Mouse (Mus musculus): ENCODE results near the gene Zfand2a. TPM values are rescaled to one million over a fixed set of nuclear protein-coding genes. Genes with fewer than 3 reads are reported as not detected.

Zfand2a gene
- total RNA-seq (2021): 10 to 100 TPM in 1 of 2 experiments, 1 to 10 TPM in 1; 7.6 to 12.0 TPM
- long read RNA-seq, experiment 1, partial matches to known transcripts: 0 of 5 reads
- long read RNA-seq, experiment 1, other reads (novel, unspliced or antisense): 2 of 5 reads
- long read RNA-seq, experiment 2, partial matches to known transcripts: 1 of 4 reads
- long read RNA-seq, experiment 2, other reads (novel, unspliced or antisense): 0 of 4 reads

- DNase-seq (ENCODE audit: low spot score): peak; percentile 99
These were observed at the start of gene Zfand2a for GRCm38 (mm10) chr5:139484185-139484814. TSS of gene Zfand2a (minus strand) at chr5:139484549.

- no peak for DNase-seq (ENCODE audit: low spot score)
These were observed 44.5 kb upstream of the Zfand2a start for GRCm38 (mm10) chr5:139528851-139529250.

GRCm38 (mm10) chr5:139521987-139522386 lies 37.6 kb upstream of the Zfand2a start:
- no peak for DNase-seq (ENCODE audit: low spot score)

- DNase-seq (ENCODE audit: low spot score): peak; percentile 36
These were observed 35.9 kb upstream of the Zfand2a start for GRCm38 (mm10) chr5:139520069-139520834.

- DNase-seq (ENCODE audit: low spot score): no peak
These were observed 31.9 kb upstream of the Zfand2a start for GRCm38 (mm10) chr5:139516281-139516680.

GRCm38 (mm10) chr5:139512201-139512600 lies 27.9 kb upstream of the Zfand2a start:
- no peak for DNase-seq (ENCODE audit: low spot score)

GRCm38 (mm10) chr5:139510682-139511366 lies 26.5 kb upstream of the Zfand2a start:
- no peak for DNase-seq (ENCODE audit: low spot score)

- DNase-seq (ENCODE audit: low spot score): no peak
These were observed 21.9 kb upstream of the Zfand2a start for GRCm38 (mm10) chr5:139506207-139506606.

GRCm38 (mm10) chr5:139505073-139505606 lies 20.8 kb upstream of the Zfand2a start:
- peak; percentile 83 for DNase-seq (ENCODE audit: low spot score)

GRCm38 (mm10) chr5:139502281-139502680 lies 17.9 kb upstream of the Zfand2a start:
- DNase-seq (ENCODE audit: low spot score): no peak

GRCm38 (mm10) chr5:139498791-139499190 lies 14.4 kb upstream of the Zfand2a start:
- no peak for DNase-seq (ENCODE audit: low spot score)

GRCm38 (mm10) chr5:139496939-139497338 lies 12.6 kb upstream of the Zfand2a start:
- DNase-seq (ENCODE audit: low spot score): no peak

GRCm38 (mm10) chr5:139495019-139495669 lies 10.8 kb upstream of the Zfand2a start:
- DNase-seq (ENCODE audit: low spot score): no peak

- DNase-seq (ENCODE audit: low spot score): no peak
These were observed 9.3 kb upstream of the Zfand2a start for GRCm38 (mm10) chr5:139493690-139494089.

- no peak for DNase-seq (ENCODE audit: low spot score)
These were observed 7.0 kb upstream of the Zfand2a start for GRCm38 (mm10) chr5:139491348-139491747.

GRCm38 (mm10) chr5:139490131-139490530 lies 5.8 kb upstream of the Zfand2a start:
- DNase-seq (ENCODE audit: low spot score): no peak

- no peak for DNase-seq (ENCODE audit: low spot score)
These were observed 1.0 kb downstream of the Zfand2a start for GRCm38 (mm10) chr5:139483171-139483848.

- DNase-seq (ENCODE audit: low spot score): no peak
These were observed 3.9 kb downstream of the Zfand2a start for GRCm38 (mm10) chr5:139480406-139480805.

- DNase-seq (ENCODE audit: low spot score): no peak
These were observed 5.3 kb downstream of the Zfand2a start for GRCm38 (mm10) chr5:139479088-139479487.

- DNase-seq (ENCODE audit: low spot score): no peak
These were observed 9.6 kb downstream of the Zfand2a start for GRCm38 (mm10) chr5:139474741-139475140.

- no peak for DNase-seq (ENCODE audit: low spot score)
These were observed 16.4 kb downstream of the Zfand2a start for GRCm38 (mm10) chr5:139467998-139468397.
